Mouse (Mus musculus) embryonic fibroblast, embryonic 13.5 days (primary cell): Measurements from ENCODE around the gene Drc7. TPM values are rescaled to one million over a fixed set of nuclear protein-coding genes. Genes with fewer than 3 reads are reported as not detected.

Experiments
- H3K27ac ChIP-seq: 2 replicates; pipeline ENCODE4 v1.5.1; 2012; ENCODE audit warnings: low read length, control low read depth, inconsistent platforms; ENCODE audit not compliant: insufficient read depth
- H3K4me1 ChIP-seq: 2 replicates; pipeline ENCODE4 v1.6.1; 2011; ENCODE audit warnings: low read length; ENCODE audit not compliant: control insufficient read depth, insufficient read depth
- H3K4me3 ChIP-seq: 2 replicates; pipeline ENCODE4 v1.5.1; 2011; ENCODE audit warnings: mild to moderate bottlenecking, control low read depth, low read length; ENCODE audit not compliant: insufficient read depth
- CTCF ChIP-seq: IDR thresholded peaks from 2 replicates; pipeline ENCODE4 v1.5.1; 2011; ENCODE audit warnings: mild to moderate bottlenecking, control low read depth, low read length, moderate library complexity, borderline replicate concordance; ENCODE audit not compliant: insufficient read depth
- POLR2A ChIP-seq: IDR thresholded peaks from 2 replicates; pipeline ENCODE4 v1.6.1; 2011; ENCODE audit warnings: low read depth, mild to moderate bottlenecking, control low read depth, low read length, moderate library complexity
- polyA plus RNA-seq: library from polyadenylated mRNA; stranded (reverse); fragments of >200 nt; gene quantifications from 2 replicates; pipeline ENCODE4 v1.2.4, GENCODE M21; 2011; ENCODE audit warnings: low read depth; ENCODE audit not compliant: missing spikeins, insufficient read length

Gene Drc7
- polyA plus RNA-seq, 1 experiment: not detected

DNA sequence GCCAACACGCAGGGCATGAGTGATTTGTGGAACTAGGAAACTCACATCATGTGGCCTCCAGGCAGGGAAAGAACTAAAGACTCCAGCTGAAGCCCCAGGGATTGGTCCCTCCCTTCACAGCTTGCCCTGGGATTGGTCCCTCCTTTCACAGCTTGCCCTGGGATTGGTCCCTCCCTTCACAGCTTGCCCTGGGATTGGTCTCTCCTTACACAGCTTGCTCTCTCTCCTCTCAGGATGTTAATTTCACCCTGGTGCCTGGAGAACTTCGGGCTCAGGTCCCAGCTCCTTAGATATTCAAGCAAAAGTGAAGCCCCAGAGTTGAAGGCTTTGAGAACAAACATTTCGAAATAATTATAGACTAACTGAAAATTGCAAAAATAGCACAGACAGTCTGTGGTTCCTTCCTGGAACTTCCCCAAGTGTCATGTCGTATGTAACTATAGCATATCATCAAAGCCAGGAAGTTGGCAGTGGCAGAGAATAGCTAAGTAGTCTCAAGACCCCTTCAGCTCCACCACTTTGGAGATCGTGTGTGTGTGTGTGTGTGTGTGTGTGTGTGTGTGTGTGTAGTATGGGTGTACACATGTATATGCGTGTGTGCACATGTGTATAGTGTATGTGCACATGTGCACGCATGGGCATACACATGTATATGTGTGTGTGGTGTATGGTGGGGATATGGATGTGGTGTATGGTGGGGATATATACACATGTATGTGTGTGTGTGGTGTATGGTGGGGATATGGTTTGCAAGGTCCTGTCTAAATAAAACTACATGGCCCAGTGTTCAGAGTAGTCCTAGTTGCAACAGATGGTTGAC lies 17.6 kb upstream of the Drc7 start:
- no peak overlapping the region for H3K27ac ChIP-seq

DNA sequence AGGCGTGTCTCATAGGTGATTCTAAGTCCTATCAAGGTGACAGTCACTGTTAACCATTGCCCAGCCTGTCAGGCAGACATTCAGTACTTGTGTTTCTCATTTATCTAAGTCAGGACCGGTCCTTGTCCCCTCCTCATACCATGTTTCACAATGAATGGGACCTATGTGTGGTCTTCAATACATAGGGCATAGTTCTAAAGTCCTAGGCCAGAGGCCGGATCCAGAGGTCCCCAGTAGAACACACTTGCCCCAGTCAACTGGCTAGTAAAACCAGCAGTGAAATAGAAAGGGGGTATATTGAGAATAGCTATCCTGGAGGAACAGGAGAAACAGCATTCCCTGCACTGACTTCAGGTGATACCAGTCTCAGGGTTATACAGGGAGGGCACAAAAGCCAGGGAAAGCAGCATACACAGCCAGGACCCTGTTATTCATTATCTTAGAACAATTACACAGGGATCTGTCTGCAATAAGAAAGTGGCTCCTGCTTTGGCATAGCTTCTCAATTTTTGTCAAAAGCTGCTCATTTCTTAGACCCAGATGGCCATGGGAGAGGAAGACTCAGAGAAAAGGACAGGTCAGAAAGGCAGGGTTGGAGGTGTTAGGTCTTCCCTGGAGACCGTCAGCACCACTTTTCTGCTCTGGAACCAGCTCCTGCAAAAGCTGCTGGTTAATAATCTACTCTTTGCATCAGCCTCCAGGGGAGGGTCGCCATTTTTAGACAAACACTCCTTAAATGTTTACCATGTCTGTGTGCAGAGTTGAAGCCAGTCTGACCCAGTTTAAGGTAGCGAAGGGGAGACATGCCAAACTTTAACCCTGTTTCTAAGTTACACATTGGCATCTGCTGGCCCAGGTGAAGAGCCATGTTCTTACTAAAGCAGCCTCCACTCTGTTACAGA lies 12.8 kb upstream of the Drc7 start:
- no peak for TF ChIP-seq CTCF
- TF ChIP-seq POLR2A: no peak
- no peak overlapping the region for H3K27ac ChIP-seq
- no peak overlapping the region for H3K4me3 ChIP-seq
- H3K4me1 ChIP-seq: no peaks in the 10 kb centered on the region

More for the DNA sequence above, 17.6 kb upstream of the Drc7 start:
- Histone ChIP-seq H3K4me1 (no peaks in the 10 kb centered on the region), H3K4me3 (no peak overlapping the region)
- TF ChIP-seq CTCF: no peak
- no peak for TF ChIP-seq POLR2A

- Histone ChIP-seq H3K4me1 (no peaks in the 10 kb centered on the region), H3K4me3 (no peak overlapping the region), H3K27ac (no peak overlapping the region)
- TF ChIP-seq POLR2A (no peak), CTCF (no peak)
These were observed 10.1 kb upstream of the Drc7 start for GRCm38 (mm10) chr8:95044811-95045210.

GRCm38 (mm10) chr8:95046982-95047381 lies 7.9 kb upstream of the Drc7 start:
- H3K4me1 ChIP-seq: no peaks in the 10 kb centered on the region
- no peak overlapping the region for H3K4me3 ChIP-seq
- TF ChIP-seq POLR2A (no peak), CTCF (no peak)
- H3K27ac ChIP-seq: no peak overlapping the region

DNA sequence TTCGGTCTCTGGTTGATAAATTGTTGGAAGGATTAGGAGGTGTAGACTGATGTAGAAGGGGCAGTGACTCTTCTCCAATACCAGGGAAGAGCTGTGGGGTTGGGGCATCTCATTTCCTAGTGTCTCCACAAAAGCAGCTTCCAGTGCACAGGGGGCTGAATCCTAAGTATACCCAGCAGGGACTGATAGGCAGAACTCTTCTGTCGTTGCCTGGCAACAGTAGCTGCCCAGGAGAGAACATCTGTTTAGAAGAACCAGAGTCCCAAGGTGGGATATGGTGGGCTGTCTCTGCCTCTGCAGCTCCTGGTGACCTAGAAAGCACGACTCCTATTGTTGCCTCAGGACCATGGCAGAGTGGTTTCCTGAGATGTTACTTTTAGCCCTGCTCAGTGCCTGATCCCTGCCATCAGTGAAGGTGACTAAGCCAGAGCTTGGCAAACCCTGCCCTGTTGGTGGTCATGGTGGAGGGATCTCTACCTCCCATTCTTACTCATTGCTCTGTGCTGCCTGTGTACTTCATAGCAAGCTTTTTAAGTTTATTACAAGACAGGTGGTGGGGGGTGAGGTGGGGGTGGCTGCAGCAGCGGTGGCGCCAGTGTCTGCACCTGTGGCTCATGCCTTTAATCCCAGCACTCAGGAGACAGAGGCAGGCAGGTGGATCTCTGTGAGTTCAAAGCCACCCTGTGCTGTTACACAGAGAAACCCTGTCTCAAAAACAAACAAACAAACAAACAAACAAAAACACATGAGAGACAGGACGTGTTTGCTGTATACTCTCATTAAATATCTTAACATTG lies 6.8 kb upstream of the Drc7 start:
- H3K4me3 ChIP-seq: no peak overlapping the region
- TF ChIP-seq CTCF: no peak
- TF ChIP-seq POLR2A: no peak
- H3K27ac ChIP-seq: no peak overlapping the region
- H3K4me1 ChIP-seq: no peaks in the 10 kb centered on the region

GRCm38 (mm10) chr8:95049636-95050035 lies 5.3 kb upstream of the Drc7 start:
- Histone ChIP-seq H3K4me3 (no peak overlapping the region), H3K27ac (no peak overlapping the region), H3K4me1 (no peaks in the 10 kb centered on the region)
- no peak for TF ChIP-seq POLR2A
- TF ChIP-seq CTCF: no peak

GRCm38 (mm10) chr8:95054438-95054837 lies 465 bp upstream of the Drc7 start:
- H3K27ac ChIP-seq: no peak overlapping the region

DNA sequence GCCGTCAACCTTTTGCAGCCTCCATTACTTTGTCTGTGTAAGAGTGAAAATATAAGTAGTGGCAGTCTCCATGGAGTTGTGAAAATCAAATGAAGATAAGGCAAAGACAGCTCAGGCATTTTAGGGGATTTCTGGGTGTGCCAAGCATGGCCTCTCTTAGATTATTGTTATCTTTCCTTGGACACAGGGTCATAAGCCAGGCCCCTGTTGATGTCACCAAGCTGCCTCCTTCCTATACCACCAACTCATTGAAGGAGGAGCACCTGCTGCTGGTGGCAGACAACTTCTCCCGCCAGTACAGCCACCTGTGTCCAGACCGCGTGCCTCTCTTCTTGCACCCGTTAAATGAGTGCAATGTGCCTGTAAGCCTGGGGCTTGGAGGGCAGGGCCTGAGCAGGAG lies 1.5 kb downstream of the Drc7 start:
- Histone ChIP-seq H3K4me3 (no peak overlapping the region), H3K4me1 (no peaks in the 10 kb centered on the region), H3K27ac (no peak overlapping the region)
- TF ChIP-seq CTCF (no peak), POLR2A (no peak)

More at GRCm38 (mm10) chr8:95054438-95054837, 465 bp upstream of the Drc7 start:
- TF ChIP-seq POLR2A (no peak), CTCF (no peak)
- H3K4me3 ChIP-seq: no peak overlapping the region
- no peaks in the 10 kb centered on the region for H3K4me1 ChIP-seq

- Histone ChIP-seq H3K4me1 (no peaks in the 10 kb centered on the region), H3K27ac (no peak overlapping the region), H3K4me3 (no peak overlapping the region)
- TF ChIP-seq POLR2A (no peak), CTCF (no peak)
These were observed 3.8 kb downstream of the Drc7 start for GRCm38 (mm10) chr8:95058661-95059060.
